Mouse (Mus musculus): ENCODE measurements around the gene Kifc3. TPM values are rescaled to one million over a fixed set of nuclear protein-coding genes. Genes with fewer than 3 reads are reported as not detected.

Kifc3 gene
- polyA plus RNA-seq, 1 experiment from 2014 or later = 5.7 TPM

DNA sequence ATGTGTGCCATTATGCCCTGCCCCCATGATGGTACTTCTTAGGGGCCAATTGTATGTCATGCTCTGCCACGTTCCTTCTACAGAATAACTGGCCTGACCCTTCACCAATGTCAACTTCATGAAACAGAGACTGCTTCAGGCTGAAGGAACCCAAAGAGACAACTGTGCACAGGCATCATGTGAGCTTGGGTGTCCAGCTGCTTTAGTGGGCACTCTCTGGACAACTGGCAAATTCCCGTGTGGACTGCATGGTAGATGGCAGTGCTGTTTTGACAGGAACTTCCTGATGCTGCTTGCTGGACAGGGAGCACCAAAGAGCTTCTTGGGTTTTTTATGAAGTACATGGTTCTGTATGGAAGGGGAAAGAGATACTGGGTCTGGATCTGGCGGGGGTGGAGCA, 43.3 kb downstream of the Kifc3 start:
- H3K27ac ChIP-seq (ENCODE audit: low read depth, low read length) = no peak overlapping the region
- 67% methylated on average over 3 of the region's 3 CpGs for WGBS (ENCODE audit: insufficient replicate concordance)
- H3K9me3 ChIP-seq (replicated peaks; ENCODE audit: control insufficient read depth, low read length) = no peaks in the 10 kb centered on the region
- ATAC-seq (replicated peaks; ENCODE audit: insufficient number of reproducible peaks, low FRiP score, low TSS enrichment) = no peak
- H3K36me3 ChIP-seq (ENCODE audit: control insufficient read depth, insufficient read depth, low read length) = no peaks in the 10 kb centered on the region
- H3K9ac ChIP-seq (ENCODE audit: low read depth, low read length) = no peak overlapping the region
- no peak overlapping the region for H3K4me2 ChIP-seq
- no peaks in the 10 kb centered on the region for H3K4me1 ChIP-seq (ENCODE audit: control insufficient read depth, insufficient read depth, low read length)
- no peak overlapping the region for H3K4me3 ChIP-seq (ENCODE audit: low read depth, low read length)
- no peaks in the 10 kb centered on the region for H3K27me3 ChIP-seq (ENCODE audit: control insufficient read depth, insufficient read depth, low read length)

DNA sequence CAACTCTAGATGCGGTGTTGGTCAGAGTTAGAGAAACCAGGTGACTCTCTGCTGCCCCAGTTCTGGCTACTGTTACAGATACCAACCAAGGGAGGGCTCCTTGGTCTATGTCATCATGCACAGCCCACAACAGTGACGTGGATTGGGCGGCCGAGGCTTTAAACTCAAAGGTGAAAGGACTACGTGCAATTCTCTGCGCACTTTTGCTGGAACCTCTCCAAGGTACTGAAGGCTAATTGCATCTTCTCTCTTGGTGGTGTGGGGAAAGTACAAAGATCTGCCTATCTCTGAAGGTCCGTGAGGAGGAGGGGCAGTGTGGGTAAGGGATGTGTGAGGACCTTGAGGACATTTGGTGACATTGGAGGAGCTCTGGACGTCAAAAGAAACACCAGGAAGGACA, 44.0 kb downstream of the Kifc3 start:
- WGBS (ENCODE audit: insufficient replicate concordance) = 65% methylated on average over 8 of the region's 8 CpGs
- no peaks in the 10 kb centered on the region for H3K4me1 ChIP-seq (ENCODE audit: control insufficient read depth, insufficient read depth, low read length)
- no peak overlapping the region for H3K9ac ChIP-seq (ENCODE audit: low read depth, low read length)
- H3K27me3 ChIP-seq (ENCODE audit: control insufficient read depth, insufficient read depth, low read length) = no peaks in the 10 kb centered on the region
- H3K9me3 ChIP-seq (replicated peaks; ENCODE audit: control insufficient read depth, low read length) = no peaks in the 10 kb centered on the region
- no peak overlapping the region for H3K27ac ChIP-seq (ENCODE audit: low read depth, low read length)
- no peaks in the 10 kb centered on the region for H3K36me3 ChIP-seq (ENCODE audit: control insufficient read depth, insufficient read depth, low read length)
- H3K4me2 ChIP-seq = no peak overlapping the region
- ATAC-seq (replicated peaks; ENCODE audit: insufficient number of reproducible peaks, low FRiP score, low TSS enrichment) = no peak
- H3K4me3 ChIP-seq (ENCODE audit: low read depth, low read length) = no peak overlapping the region

DNA sequence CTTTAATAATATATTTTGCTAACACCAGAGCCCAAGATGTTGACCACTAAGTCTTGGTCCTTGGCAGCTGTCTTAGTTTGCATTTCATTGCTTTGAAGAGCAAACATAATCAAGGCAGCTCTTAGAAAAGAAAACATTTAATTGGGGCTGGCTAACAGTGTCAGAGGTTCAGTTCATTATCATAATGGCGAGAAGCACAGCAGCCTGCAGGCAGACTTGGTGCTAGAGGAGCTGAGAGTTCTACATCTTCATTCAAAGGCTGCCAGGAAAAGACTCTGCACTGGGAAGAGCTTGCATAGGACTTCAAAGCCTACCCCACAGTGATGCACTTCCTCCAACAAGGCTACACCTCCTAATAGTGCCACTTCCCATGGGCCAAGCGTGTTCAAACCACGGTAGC, 45.5 kb downstream of the Kifc3 start:
- Histone ChIP-seq H3K27me3 (ENCODE audit: control insufficient read depth, insufficient read depth, low read length) (no peaks in the 10 kb centered on the region), H3K27ac (ENCODE audit: low read depth, low read length) (no peak overlapping the region), H3K4me3 (ENCODE audit: low read depth, low read length) (no peak overlapping the region), H3K9ac (ENCODE audit: low read depth, low read length) (no peak overlapping the region), H3K4me1 (ENCODE audit: control insufficient read depth, insufficient read depth, low read length) (no peaks in the 10 kb centered on the region), H3K9me3 (replicated peaks; ENCODE audit: control insufficient read depth, low read length) (no peaks in the 10 kb centered on the region), H3K4me2 (no peak overlapping the region), H3K36me3 (ENCODE audit: control insufficient read depth, insufficient read depth, low read length) (no peaks in the 10 kb centered on the region)
- no peak for ATAC-seq (replicated peaks; ENCODE audit: insufficient number of reproducible peaks, low FRiP score, low TSS enrichment)
- 76% methylated on average over 3 of the region's 3 CpGs for WGBS (ENCODE audit: insufficient replicate concordance)

DNA sequence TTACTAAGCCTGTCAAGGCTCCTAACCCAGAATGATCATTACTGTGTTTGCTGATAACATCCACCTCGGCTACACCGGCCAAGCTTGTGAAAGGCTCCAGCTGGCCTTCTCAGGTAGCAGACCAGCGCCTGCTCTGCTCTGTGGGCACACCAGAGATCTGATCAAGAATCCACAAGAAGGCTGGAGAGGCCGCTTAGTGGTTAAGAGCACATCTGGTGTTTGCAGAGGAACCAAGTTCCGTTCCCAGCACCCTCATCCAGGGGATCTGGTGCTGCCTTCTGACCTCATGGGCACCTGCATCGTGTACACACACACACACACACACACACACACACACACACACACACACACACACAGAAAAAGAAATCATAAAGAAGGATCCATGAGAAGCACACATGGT, 46.5 kb downstream of the Kifc3 start:
- no peak for ATAC-seq (replicated peaks; ENCODE audit: insufficient number of reproducible peaks, low FRiP score, low TSS enrichment)
- no peak overlapping the region for H3K4me2 ChIP-seq
- H3K9ac ChIP-seq (ENCODE audit: low read depth, low read length) = no peak overlapping the region
- 76% methylated on average over 6 of the region's 6 CpGs for WGBS (ENCODE audit: insufficient replicate concordance)
- H3K27ac ChIP-seq (ENCODE audit: low read depth, low read length) = no peak overlapping the region
- no peaks in the 10 kb centered on the region for H3K4me1 ChIP-seq (ENCODE audit: control insufficient read depth, insufficient read depth, low read length)
- no peak overlapping the region for H3K4me3 ChIP-seq (ENCODE audit: low read depth, low read length)
- H3K36me3 ChIP-seq (ENCODE audit: control insufficient read depth, insufficient read depth, low read length) = no peaks in the 10 kb centered on the region
- H3K9me3 ChIP-seq (replicated peaks; ENCODE audit: control insufficient read depth, low read length) = no peaks in the 10 kb centered on the region
- no peaks in the 10 kb centered on the region for H3K27me3 ChIP-seq (ENCODE audit: control insufficient read depth, insufficient read depth, low read length)

DNA sequence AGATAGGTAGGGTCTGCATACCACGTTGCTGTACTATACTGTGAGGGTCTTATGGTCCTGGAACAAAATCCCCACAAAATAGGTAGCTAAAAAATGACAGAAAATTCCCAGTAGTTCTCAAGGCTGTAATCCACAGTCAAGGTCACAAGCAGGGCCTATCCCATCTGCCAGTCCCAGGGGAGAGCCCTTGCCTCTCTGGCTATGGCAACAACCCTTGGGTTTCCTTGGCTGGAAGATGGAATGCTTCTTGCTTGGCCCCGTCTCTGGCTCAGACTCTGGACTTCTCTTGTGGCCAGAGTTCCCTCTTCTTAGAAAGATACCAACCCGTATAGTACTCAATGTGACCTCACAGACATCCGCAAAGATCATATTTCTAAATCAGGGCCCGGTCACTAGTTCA, 47.3 kb downstream of the Kifc3 start:
- no peaks in the 10 kb centered on the region for H3K4me1 ChIP-seq (ENCODE audit: control insufficient read depth, insufficient read depth, low read length)
- no peak overlapping the region for H3K9ac ChIP-seq (ENCODE audit: low read depth, low read length)
- H3K9me3 ChIP-seq (replicated peaks; ENCODE audit: control insufficient read depth, low read length) = no peaks in the 10 kb centered on the region
- no peak overlapping the region for H3K4me3 ChIP-seq (ENCODE audit: low read depth, low read length)
- H3K27me3 ChIP-seq (ENCODE audit: control insufficient read depth, insufficient read depth, low read length) = no peaks in the 10 kb centered on the region
- no peak for ATAC-seq (replicated peaks; ENCODE audit: insufficient number of reproducible peaks, low FRiP score, low TSS enrichment)
- 79% methylated on average over 5 of the region's 5 CpGs for WGBS (ENCODE audit: insufficient replicate concordance)
- H3K4me2 ChIP-seq = no peak overlapping the region
- H3K36me3 ChIP-seq (ENCODE audit: control insufficient read depth, insufficient read depth, low read length) = no peaks in the 10 kb centered on the region
- H3K27ac ChIP-seq (ENCODE audit: low read depth, low read length) = no peak overlapping the region

DNA sequence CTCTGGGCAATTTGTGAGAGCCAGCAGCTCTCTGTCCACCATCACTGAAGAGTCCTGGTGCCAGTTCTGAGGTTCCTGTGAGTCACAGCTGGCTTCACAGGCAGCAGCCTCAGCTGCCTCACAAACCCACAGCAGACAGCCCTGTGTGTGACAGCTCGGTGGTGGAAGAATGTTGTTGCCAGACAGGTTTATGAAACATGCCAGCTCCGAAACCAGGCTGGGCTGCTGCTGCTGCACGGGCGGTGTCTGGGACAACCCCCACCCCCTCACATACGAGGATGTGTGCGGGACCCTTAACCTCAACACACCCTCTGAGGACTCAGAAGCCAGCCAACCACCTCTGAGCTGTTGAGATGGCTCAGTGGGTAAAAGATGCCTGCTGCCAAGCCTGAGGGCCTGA, 48.0 kb downstream of the Kifc3 start:
- no peak for ATAC-seq (replicated peaks; ENCODE audit: insufficient number of reproducible peaks, low FRiP score, low TSS enrichment)
- 63% methylated on average over 6 of the region's 6 CpGs for WGBS (ENCODE audit: insufficient replicate concordance)
- Histone ChIP-seq H3K27me3 (ENCODE audit: control insufficient read depth, insufficient read depth, low read length) (no peaks in the 10 kb centered on the region), H3K4me1 (ENCODE audit: control insufficient read depth, insufficient read depth, low read length) (no peaks in the 10 kb centered on the region), H3K27ac (ENCODE audit: low read depth, low read length) (no peak overlapping the region), H3K36me3 (ENCODE audit: control insufficient read depth, insufficient read depth, low read length) (no peaks in the 10 kb centered on the region), H3K4me3 (ENCODE audit: low read depth, low read length) (no peak overlapping the region), H3K4me2 (no peak overlapping the region), H3K9me3 (replicated peaks; ENCODE audit: control insufficient read depth, low read length) (no peaks in the 10 kb centered on the region), H3K9ac (ENCODE audit: low read depth, low read length) (no peak overlapping the region)

DNA sequence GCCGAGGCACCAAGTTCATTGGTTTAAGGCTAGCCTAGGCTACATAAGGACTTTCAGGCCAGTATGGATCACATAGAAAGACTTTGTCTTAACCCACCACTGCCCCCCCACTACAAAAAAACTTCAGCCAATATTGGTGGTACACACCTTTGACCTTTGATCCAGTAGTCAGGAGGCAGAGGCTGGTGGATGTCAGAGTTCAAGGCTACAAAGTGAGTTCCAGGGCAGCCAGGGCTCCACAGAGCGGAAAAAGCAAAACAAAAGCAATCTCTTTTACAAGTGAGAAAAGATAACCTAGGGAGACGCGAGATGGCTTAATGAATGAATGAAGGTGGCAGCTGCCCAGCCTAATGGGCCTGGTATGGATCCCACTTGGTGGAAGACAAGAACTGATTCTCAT, 48.6 kb downstream of the Kifc3 start:
- Histone ChIP-seq H3K9ac (ENCODE audit: low read depth, low read length) (no peak overlapping the region), H3K27ac (ENCODE audit: low read depth, low read length) (no peak overlapping the region), H3K4me2 (no peak overlapping the region), H3K27me3 (ENCODE audit: control insufficient read depth, insufficient read depth, low read length) (no peaks in the 10 kb centered on the region), H3K4me1 (ENCODE audit: control insufficient read depth, insufficient read depth, low read length) (no peaks in the 10 kb centered on the region), H3K36me3 (ENCODE audit: control insufficient read depth, insufficient read depth, low read length) (no peaks in the 10 kb centered on the region), H3K4me3 (ENCODE audit: low read depth, low read length) (no peak overlapping the region), H3K9me3 (replicated peaks; ENCODE audit: control insufficient read depth, low read length) (no peaks in the 10 kb centered on the region)
- ATAC-seq (replicated peaks; ENCODE audit: insufficient number of reproducible peaks, low FRiP score, low TSS enrichment) = no peak
- 53% methylated on average over 4 of the region's 4 CpGs for WGBS (ENCODE audit: insufficient replicate concordance)

DNA sequence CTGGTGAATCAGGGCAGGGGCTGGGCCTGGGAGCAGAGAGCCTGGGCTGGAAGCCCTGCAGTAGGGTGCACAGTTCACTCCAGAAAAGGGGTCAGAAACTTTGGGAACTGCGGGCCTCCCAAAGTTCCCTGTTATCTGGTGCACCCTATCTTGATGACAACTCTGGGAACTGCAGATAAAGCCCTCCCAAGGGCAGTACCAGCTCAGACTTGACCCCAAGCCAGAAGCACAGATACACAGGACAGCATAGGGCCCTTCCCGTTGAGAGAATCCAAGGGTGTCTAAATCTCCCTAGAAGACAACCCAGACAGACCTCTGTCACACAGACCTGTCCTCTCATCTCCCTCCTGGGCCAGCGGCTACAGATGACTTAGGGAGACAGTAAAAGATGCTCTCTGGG, 52.0 kb downstream of the Kifc3 start:
- 55% methylated on average over 3 of the region's 3 CpGs for WGBS (ENCODE audit: insufficient replicate concordance)
- no peak overlapping the region for H3K27ac ChIP-seq (ENCODE audit: low read depth, low read length)
- no peak overlapping the region for H3K9ac ChIP-seq (ENCODE audit: low read depth, low read length)
- H3K9me3 ChIP-seq (replicated peaks; ENCODE audit: control insufficient read depth, low read length) = no peaks in the 10 kb centered on the region
- H3K4me1 ChIP-seq (ENCODE audit: control insufficient read depth, insufficient read depth, low read length) = no peaks in the 10 kb centered on the region
- no peak for ATAC-seq (replicated peaks; ENCODE audit: insufficient number of reproducible peaks, low FRiP score, low TSS enrichment)
- no peak overlapping the region for H3K4me3 ChIP-seq (ENCODE audit: low read depth, low read length)
- H3K4me2 ChIP-seq = no peak overlapping the region
- H3K27me3 ChIP-seq (ENCODE audit: control insufficient read depth, insufficient read depth, low read length) = no peaks in the 10 kb centered on the region
- no peaks in the 10 kb centered on the region for H3K36me3 ChIP-seq (ENCODE audit: control insufficient read depth, insufficient read depth, low read length)

DNA sequence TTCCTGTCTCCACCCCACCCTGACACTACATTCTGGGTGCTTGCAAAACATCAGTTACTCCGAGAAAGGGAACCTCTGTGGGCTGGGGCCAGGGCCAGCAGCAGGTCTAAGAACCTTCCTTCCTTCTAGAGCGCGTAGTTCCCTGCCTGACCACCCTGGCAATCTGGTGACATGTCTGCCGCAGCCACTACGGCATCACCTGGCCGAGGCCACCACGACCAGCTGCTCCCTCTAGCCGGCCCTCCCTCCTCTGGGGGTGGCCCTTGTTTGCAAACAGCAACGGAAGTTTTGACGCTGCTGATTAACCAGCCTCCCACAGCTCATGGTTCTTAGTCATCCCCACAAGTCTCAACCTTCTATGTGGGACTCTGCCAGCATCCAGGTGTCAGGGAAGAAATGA, 53.2 kb downstream of the Kifc3 start:
- no peak for ATAC-seq (replicated peaks; ENCODE audit: insufficient number of reproducible peaks, low FRiP score, low TSS enrichment)
- Histone ChIP-seq H3K9ac (ENCODE audit: low read depth, low read length) (no peak overlapping the region), H3K36me3 (ENCODE audit: control insufficient read depth, insufficient read depth, low read length) (no peaks in the 10 kb centered on the region), H3K4me1 (ENCODE audit: control insufficient read depth, insufficient read depth, low read length) (no peaks in the 10 kb centered on the region), H3K9me3 (replicated peaks; ENCODE audit: control insufficient read depth, low read length) (no peaks in the 10 kb centered on the region), H3K27ac (ENCODE audit: low read depth, low read length) (no peak overlapping the region), H3K4me2 (no peak overlapping the region), H3K27me3 (ENCODE audit: control insufficient read depth, insufficient read depth, low read length) (no peaks in the 10 kb centered on the region), H3K4me3 (ENCODE audit: low read depth, low read length) (no peak overlapping the region)
- 40% methylated on average over 10 of the region's 10 CpGs for WGBS (ENCODE audit: insufficient replicate concordance)

All from heart, embryonic 11.5 days (tissue).